30 mouse cellular contexts compared by ENCODE assay signal in genomic region chr3:116638572-116638971, GRCm38 (mm10). TPM values are rescaled to one million over a fixed set of nuclear protein-coding genes. Genes with fewer than 3 reads are reported as not detected.
DNase-seq lines count a peak whose midpoint lies in the region; ATAC-seq and TF ChIP-seq lines count a peak whose summit lies in the region.
"Had no signal": no experiment of that assay in that cellular context is flagged by ENCODE, and none has a peak within 500 bp of the region (broad histone marks: within the 10 kb centered on the region; RNA-seq: fewer than 3 reads in every experiment).

No protein-coding gene starts in this region.

- TF ChIP-seq CTCF in left cerebral cortex, adult 2 months (IDR thresholded peaks at IDR 0.05), result no peak

- peak overlapping the region; percentile 26; the same call in 1 of the 2 replicates for H3K27ac ChIP-seq in left cerebral cortex, adult 2 months
- H3K27ac ChIP-seq in brown adipose tissue, adult 24 weeks (replicated peaks; ENCODE audit: low read depth, low read length), result peak overlapping the region; percentile 83
- H3K27ac ChIP-seq: forebrain, embryonic 10.5 days; forebrain, embryonic 13.5 days; heart, embryonic 13.5 days; hindbrain, embryonic 12.5 days; hindbrain, embryonic 15.5 days had no signal

- intact Hi-C loops in left cerebral cortex, adult 2 months (cut with DNase I), result no loop called here
- intact Hi-C loops in left cerebral cortex, postnatal 25 days (cut with DNase I), result no loop called here

- H3K4me1 ChIP-seq in brown adipose tissue, adult 24 weeks (ENCODE audit: control insufficient read depth, insufficient read depth, insufficient read length, low read length), result peaks cover 4% of the 10 kb centered on the region; the same call in 1 of the 2 replicates
- H3K4me1 ChIP-seq: forebrain, embryonic 10.5 days; forebrain, embryonic 13.5 days; hindbrain, embryonic 12.5 days; hindbrain, embryonic 15.5 days had no signal

- H3K4me3 ChIP-seq in left cerebral cortex, adult 2 months, result no peak overlapping the region
- H3K4me3 ChIP-seq in brown adipose tissue, adult 24 weeks (ENCODE audit: insufficient read depth, low read depth, low read length), result no peak overlapping the region
- H3K4me3 ChIP-seq: forebrain, embryonic 10.5 days; forebrain, embryonic 13.5 days; heart, embryonic 13.5 days; hindbrain, embryonic 12.5 days; hindbrain, embryonic 15.5 days had no signal

- no peak for ATAC-seq in frontal cortex, adult (ENCODE audit: low TSS enrichment)
- ATAC-seq: forebrain, embryonic 13.5 days; forebrain, embryonic 16.5 days had no signal

- DNase-seq in heart, adult 11 months, result peak; percentile 91
- no peak for DNase-seq in heart, postnatal 4 days
- DNase-seq in left cerebral cortex, adult 2 months (ENCODE audit: extremely low spot score in 1 of 2, low spot score in 2 of 2), result no peak
- DNase-seq in left cerebral cortex, postnatal 25 days (ENCODE audit: low spot score in 2 of 2), result no peak
- DNase-seq in kidney, adult 9 months, result no peak
- DNase-seq: adrenal gland, adult 2 months; adrenal gland, postnatal 14 days; B cell, adult 2 months; cerebellum, adult 11-12 months; cerebellum, adult 8-10 months; cerebellum, postnatal 10 days; cerebellum, postnatal 36 days; gastrocnemius, postnatal 25 days; heart, postnatal 14 days had no signal

RNA-seq across cellular contexts. Expression of gene Mfsd14a, which starts 23.9 kb away (rescaled TPM):
- 10 to 100 TPM; 33.5 to 33.6 TPM for total RNA-seq in heart, postnatal 4 days (2021)
- 10 to 100 TPM; 55.1 to 57.3 TPM for total RNA-seq in left cerebral cortex, adult 2 months (2021)
- 10 to 100 TPM; 61.6 to 62.4 TPM for total RNA-seq in left cerebral cortex, postnatal 25 days (2021)
- polyA plus RNA-seq in brown adipose tissue, adult 24 weeks (2012; ENCODE audit: insufficient read depth, insufficient read length, missing spikeins), result 20.5 and 29.8 TPM in 2 replicates

RNA-seq across cellular contexts. Expression of gene Trmt13, which starts 24.2 kb away (rescaled TPM):
- total RNA-seq in heart, postnatal 4 days (2021), result 1 to 10 TPM; 7.1 to 9.0 TPM
- total RNA-seq in left cerebral cortex, adult 2 months (2021), result 10 to 100 TPM; 17.4 to 19.4 TPM
- total RNA-seq in left cerebral cortex, postnatal 25 days (2021), result 10 to 100 TPM; 13.5 to 16.4 TPM
- polyA plus RNA-seq in brown adipose tissue, adult 24 weeks (2012; ENCODE audit: insufficient read depth, insufficient read length, missing spikeins), result 6.0 and 7.5 TPM in 2 replicates

RNA-seq across cellular contexts. Expression of gene Gm43191, which starts 42.5 kb away (rescaled TPM):
- 1 to 10 TPM in 1 of 2 experiments, not detected in 1; 1.8 TPM for total RNA-seq in heart, postnatal 4 days (2021)
- total RNA-seq in left cerebral cortex, adult 2 months (2021), result under 1 TPM in 1 of 2 experiments, not detected in 1; 0.56 TPM
- not detected for total RNA-seq in left cerebral cortex, postnatal 25 days (2021)
- not detected in 2 replicates for polyA plus RNA-seq in brown adipose tissue, adult 24 weeks (2012; ENCODE audit: insufficient read depth, insufficient read length, missing spikeins)
- total RNA-seq: adrenal gland, adult 2 months; adrenal gland, postnatal 14 days; CH12.LX; gastrocnemius, postnatal 25 days; granulocyte monocyte progenitor cell, adult 5-6 weeks; hematopoietic stem cell, adult 5-6 weeks had no signal
- polyA plus RNA-seq: adrenal gland, adult 2 months; embryonic facial prominence, embryonic 11.5 days; embryonic facial prominence, embryonic 14.5 days; forebrain, embryonic 13.5 days; forebrain, embryonic 16.5 days; frontal cortex, adult 2 months; heart, embryonic 13.5 days; heart, embryonic 16.5 days; hindbrain, embryonic 12.5 days; hindbrain, embryonic 15.5 days; intestine, embryonic 14.5 days had no signal

RNA-seq across cellular contexts. Expression of gene Sass6, which starts 43.8 kb away (rescaled TPM):
- total RNA-seq in heart, postnatal 4 days (2021), result 1 to 10 TPM; 9.3 to 10.0 TPM
- 1 to 10 TPM; 5.9 to 8.1 TPM for total RNA-seq in left cerebral cortex, adult 2 months (2021)
- 1 to 10 TPM; 5.4 to 9.0 TPM for total RNA-seq in left cerebral cortex, postnatal 25 days (2021)
- 0.87 and 1.6 TPM in 2 replicates for polyA plus RNA-seq in brown adipose tissue, adult 24 weeks (2012; ENCODE audit: insufficient read depth, insufficient read length, missing spikeins)
